Mouse (Mus musculus) left cerebral cortex, adult 11 months (tissue): ENCODE results near the gene Mon2.

ENCODE experiments used
- DNase-seq: peaks from one replicate; pipeline ENCODE4 v3.0.0; 2022; ENCODE audit warnings: low spot score

Mon2 gene

GRCm38 (mm10) chr10:122962651-122963050 is 113.7 kb downstream of the Mon2 start:
- DNase-seq, result no peak

GRCm38 (mm10) chr10:122961494-122961893 is 114.8 kb downstream of the Mon2 start:
- DNase-seq, result no peak

GRCm38 (mm10) chr10:122960738-122961137 is 115.6 kb downstream of the Mon2 start:
- DNase-seq, result no peak

GRCm38 (mm10) chr10:122960216-122960615 is 116.1 kb downstream of the Mon2 start:
- no peak for DNase-seq

- DNase-seq, result no peak
Observed at GRCm38 (mm10) chr10:122958699-122959098, 117.6 kb downstream of the Mon2 start.

GRCm38 (mm10) chr10:122957918-122958317 is 118.4 kb downstream of the Mon2 start:
- DNase-seq, result no peak

GRCm38 (mm10) chr10:122953576-122953975 is 122.7 kb downstream of the Mon2 start:
- DNase-seq, result no peak

- DNase-seq, result no peak
Observed at GRCm38 (mm10) chr10:122950966-122951365, 125.3 kb downstream of the Mon2 start.

- DNase-seq, result no peak
Observed at GRCm38 (mm10) chr10:122944888-122945287, 131.4 kb downstream of the Mon2 start.

GRCm38 (mm10) chr10:122943824-122944223 is 132.5 kb downstream of the Mon2 start:
- DNase-seq, result no peak

GRCm38 (mm10) chr10:122942771-122943170 is 133.5 kb downstream of the Mon2 start:
- no peak for DNase-seq
